Mouse (Mus musculus): ENCODE results near the gene Abcf2.

The Abcf2 gene

GRCm38 (mm10) chr5:24601911-24602750 lies 24.9 kb upstream of the Abcf2 start:
- DNase-seq = no peak

GRCm38 (mm10) chr5:24601071-24601835 lies 24.0 kb upstream of the Abcf2 start:
- DNase-seq = no peak

- no peak for DNase-seq
Observed at GRCm38 (mm10) chr5:24600236-24600635, 23.0 kb upstream of the Abcf2 start.

- no peak for DNase-seq
Observed at GRCm38 (mm10) chr5:24599137-24599536, 21.9 kb upstream of the Abcf2 start.

GRCm38 (mm10) chr5:24598570-24599006 lies 21.3 kb upstream of the Abcf2 start:
- no peak for DNase-seq

- DNase-seq = no peak
Observed at GRCm38 (mm10) chr5:24597901-24598569, 20.8 kb upstream of the Abcf2 start.

GRCm38 (mm10) chr5:24597221-24597728 lies 20.0 kb upstream of the Abcf2 start:
- DNase-seq = no peak

- no peak for DNase-seq
Observed at GRCm38 (mm10) chr5:24596519-24597171, 19.4 kb upstream of the Abcf2 start.

- no peak for DNase-seq
Observed at GRCm38 (mm10) chr5:24595786-24596380, 18.6 kb upstream of the Abcf2 start.

GRCm38 (mm10) chr5:24595261-24595660 lies 18.0 kb upstream of the Abcf2 start:
- no peak for DNase-seq

- DNase-seq = no peak
Observed at GRCm38 (mm10) chr5:24594346-24594745, 17.1 kb upstream of the Abcf2 start.

- no peak for DNase-seq
Observed at GRCm38 (mm10) chr5:24593928-24594327, 16.7 kb upstream of the Abcf2 start.

- no peak for DNase-seq
Observed at GRCm38 (mm10) chr5:24593230-24593629, 16.0 kb upstream of the Abcf2 start.

- no peak for DNase-seq
Observed at GRCm38 (mm10) chr5:24592471-24593160, 15.3 kb upstream of the Abcf2 start.

- no peak for DNase-seq
Observed at GRCm38 (mm10) chr5:24591796-24592470, 14.7 kb upstream of the Abcf2 start.

- no peak for DNase-seq
Observed at GRCm38 (mm10) chr5:24591268-24591721, 14.0 kb upstream of the Abcf2 start.

GRCm38 (mm10) chr5:24589511-24590500 lies 12.5 kb upstream of the Abcf2 start:
- DNase-seq = no peak

GRCm38 (mm10) chr5:24587200-24587577 lies 9.9 kb upstream of the Abcf2 start:
- no peak for DNase-seq

GRCm38 (mm10) chr5:24586547-24587199 lies 9.4 kb upstream of the Abcf2 start, which contains the start of gene Chpf2:
Chpf2 (plus strand) TSS chr5:24586741.
- peak; percentile 80 to 81 for DNase-seq

Measured in thymus, adult 18-20 months (tissue).